Mouse (Mus musculus) liver, embryonic 14.5 days (tissue): Measurements from ENCODE around the gene Mitf.

Source experiments
- CTCF ChIP-seq: IDR thresholded peaks from 2 replicates; pipeline ENCODE4 v1.5.1; 2016; ENCODE audit warnings: antibody characterized with exemption, low read depth, control low read depth
- EP300 ChIP-seq: IDR thresholded peaks from 2 replicates; pipeline ENCODE4 v1.6.1; 2016; ENCODE audit warnings: antibody characterized with exemption, low read depth

GRCm38 (mm10) chr6:97940916-97941315 lies 134.1 kb downstream of the Mitf start:
- no peak for TF ChIP-seq CTCF
- TF ChIP-seq EP300, result no peak
